Mouse (Mus musculus) liver, embryonic 14.5 days (tissue): ENCODE measurements around the gene Folr1.

Experiments
- CTCF ChIP-seq: IDR thresholded peaks from 2 replicates; pipeline ENCODE4 v1.5.1; 2016; ENCODE audit warnings: antibody characterized with exemption, low read depth, control low read depth
- EP300 ChIP-seq: IDR thresholded peaks from 2 replicates; pipeline ENCODE4 v1.6.1; 2016; ENCODE audit warnings: antibody characterized with exemption, low read depth

GRCm38 (mm10) chr7:101901969-101902368 lies 31.4 kb upstream of the Folr1 start:
- TF ChIP-seq CTCF (no peak), EP300 (no peak)
